Mouse (Mus musculus) thymus, adult 2 months (tissue): ENCODE results near the gene 1700025C18Rik.

ENCODE experiments used
- CTCF ChIP-seq: fragments of 200-500 bp; IDR thresholded peaks from 2 replicates; pipeline ENCODE4 v1.5.1; 2012; ENCODE audit warnings: mild to moderate bottlenecking, control low read depth, low read length, moderate library complexity, borderline replicate concordance; ENCODE audit not compliant: control insufficient read depth, poor library complexity, insufficient read depth; ENCODE audit errors: extremely low read depth
- POLR2A ChIP-seq: fragments of 200-500 bp; IDR thresholded peaks from 2 replicates; pipeline ENCODE4 v1.6.1; 2012; ENCODE audit warnings: mild to moderate bottlenecking, low read length, control low read depth, moderate library complexity; ENCODE audit not compliant: control insufficient read depth, poor library complexity, insufficient read depth; ENCODE audit errors: extremely low read depth

DNA sequence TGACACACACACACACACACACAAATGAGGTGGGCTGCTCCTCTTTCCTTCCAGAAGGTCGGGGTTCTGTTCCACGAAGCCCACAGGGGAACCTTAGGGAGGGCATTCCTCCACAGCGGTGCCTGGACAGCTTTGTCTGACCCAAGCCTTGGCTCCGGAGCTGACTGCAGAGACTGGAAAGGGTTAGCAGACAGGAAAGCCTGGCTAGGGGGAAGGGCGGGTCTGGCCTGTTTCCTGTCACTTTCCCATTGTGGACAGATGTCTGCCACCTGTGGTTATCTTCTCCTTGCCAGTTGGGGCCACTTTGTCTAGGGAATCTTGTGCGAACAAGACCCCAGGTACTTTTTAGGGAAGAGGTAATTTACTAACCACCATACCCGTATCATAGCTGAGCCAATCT is 34.6 kb downstream of the 1700025C18Rik start:
- TF ChIP-seq CTCF (no peak), POLR2A (no peak)
